Mouse (Mus musculus): ENCODE data around the gene Zbtb32. TPM values are rescaled to one million over a fixed set of nuclear protein-coding genes. Genes with fewer than 3 reads are reported as not detected.

Zbtb32 gene
- total and polyA plus RNA-seq, 3 experiments = 20.1 to 32.8 TPM; not detected in 1

- Histone ChIP-seq H3K4me3 (ENCODE audit: control insufficient read depth in 1 of 2, insufficient read depth in 1 of 2, low read depth in 2 of 2, low read length in 2 of 2) (no peak overlapping the region), H3K9me3 (replicated peaks; ENCODE audit: insufficient read depth, low read length) (no peaks in the 10 kb centered on the region), H3K27ac (ENCODE audit: control insufficient read depth, low read depth, low read length) (peak overlapping the region; percentile 19; the same call in 1 of the 2 replicates), H3K79me2 (ENCODE audit: control insufficient read depth, insufficient read depth, low read length, poor library complexity) (no peaks in the 10 kb centered on the region), H3K36me3 (ENCODE audit: control insufficient read depth in 1 of 2, insufficient read depth in 2 of 2, low read length in 2 of 2) (peaks cover 4 to 10% of the 10 kb centered on the region in 2 experiments), H3K27me3 (ENCODE audit: control insufficient read depth in 1 of 2, insufficient read depth in 2 of 2, low read length in 2 of 2) (no peaks in the 10 kb centered on the region), H3K4me1 (ENCODE audit: control insufficient read depth in 1 of 2, insufficient read depth in 2 of 2, low read length in 2 of 2) (peaks cover 0 to 3% of the 10 kb centered on the region in 2 experiments; a peak in 2 of 4 replicates), H3K9ac (ENCODE audit: control insufficient read depth, low read depth, low read length, poor library complexity, severe bottlenecking) (no peak overlapping the region)
- TF ChIP-seq MAZ (IDR thresholded peaks at IDR 0.05; ENCODE audit: low read depth, low read length) = no peak
- peak; percentile 45; the same call in 1 of the 2 replicates for TF ChIP-seq GATA1 (IDR thresholded peaks at IDR 0.05; ENCODE audit: low read depth, low read length)
- TF ChIP-seq MEF2A (IDR thresholded peaks at IDR 0.05; ENCODE audit: extremely low read depth, insufficient replicate concordance, low read depth, low read length, poor library complexity, severe bottlenecking) = no peak
- TF ChIP-seq JUND (IDR thresholded peaks at IDR 0.05; ENCODE audit: low read depth, low read length) = no peak
- DNase-seq (ENCODE audit: low read depth, low spot score) = peak; percentile 75
These were observed 16.5 kb upstream of the Zbtb32 start for GRCm38 (mm10) chr7:30615049-30615760.

DNA sequence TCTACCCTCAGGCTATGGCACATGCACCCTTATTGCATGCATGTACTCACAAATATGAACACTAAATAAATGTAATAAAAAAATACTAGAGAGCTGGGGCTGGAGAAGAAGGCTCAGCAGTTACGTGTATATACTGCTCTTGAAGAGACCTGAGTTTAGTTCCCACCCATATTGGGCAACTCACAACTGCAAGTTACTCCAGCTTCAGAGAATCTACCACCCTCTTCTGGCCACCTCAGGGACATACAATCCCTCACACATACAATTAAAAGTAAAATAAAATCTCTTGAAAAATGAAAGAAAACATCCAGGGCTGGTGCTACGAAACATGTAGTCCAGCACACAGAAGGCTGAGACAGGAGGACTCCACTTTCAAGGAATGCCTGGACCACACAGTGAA is 15.7 kb upstream of the Zbtb32 start:
- Histone ChIP-seq H3K9ac (ENCODE audit: control insufficient read depth, low read depth, low read length, poor library complexity, severe bottlenecking) (no peak overlapping the region), H3K27me3 (ENCODE audit: control insufficient read depth in 1 of 2, insufficient read depth in 2 of 2, low read length in 2 of 2) (no peaks in the 10 kb centered on the region), H3K4me1 (ENCODE audit: control insufficient read depth in 1 of 2, insufficient read depth in 2 of 2, low read length in 2 of 2) (peaks cover 0 to 3% of the 10 kb centered on the region in 2 experiments; a peak in 2 of 4 replicates), H3K27ac (ENCODE audit: control insufficient read depth, low read depth, low read length) (no peak overlapping the region), H3K4me3 (ENCODE audit: control insufficient read depth in 1 of 2, insufficient read depth in 1 of 2, low read depth in 2 of 2, low read length in 2 of 2) (no peak overlapping the region), H3K79me2 (ENCODE audit: control insufficient read depth, insufficient read depth, low read length, poor library complexity) (no peaks in the 10 kb centered on the region), H3K9me3 (replicated peaks; ENCODE audit: insufficient read depth, low read length) (no peaks in the 10 kb centered on the region), H3K36me3 (ENCODE audit: control insufficient read depth in 1 of 2, insufficient read depth in 2 of 2, low read length in 2 of 2) (peaks cover 4 to 9% of the 10 kb centered on the region in 2 experiments)
- peak; percentile 79 for DNase-seq (ENCODE audit: low read depth, low spot score)
- TF ChIP-seq USF1 (IDR thresholded peaks at IDR 0.05; ENCODE audit: low read depth, low read length) = no peak
- no peak for TF ChIP-seq TCF12 (IDR thresholded peaks at IDR 0.05; ENCODE audit: low read depth, low read length)
- peak; percentile 6 to 60 (median 18); a peak in 4 of 6 replicates for TF ChIP-seq CTCF (IDR thresholded peaks at IDR 0.05 in 2 of 3, conservative IDR thresholded peaks at IDR 0.05 in 1 of 3; ENCODE audit: control insufficient read depth in 1 of 3, insufficient read depth in 1 of 3, low read depth in 2 of 3, low read length in 3 of 3, poor library complexity in 1 of 3, severe bottlenecking in 1 of 3)
- no peak for TF ChIP-seq NRF1 (IDR thresholded peaks at IDR 0.05; ENCODE audit: insufficient read depth, low read depth, low read length, poor library complexity, severe bottlenecking)
- TF ChIP-seq MAZ (IDR thresholded peaks at IDR 0.05; ENCODE audit: low read depth, low read length) = no peak
- TF ChIP-seq HCFC1 (IDR thresholded peaks at IDR 0.05; ENCODE audit: low read depth, low read length) = 0 out of 2 replicates have a peak, but pooled peaks have one; percentile 35
- TF ChIP-seq POLR2AphosphoS2 (IDR thresholded peaks at IDR 0.05; ENCODE audit: low read length) = no peak
- peak; percentile 18; the same call in 1 of the 2 replicates for TF ChIP-seq ZC3H11A (IDR thresholded peaks at IDR 0.05; ENCODE audit: low read depth, low read length)
- no peak for TF ChIP-seq TAL1 (IDR thresholded peaks at IDR 0.05; ENCODE audit: low read length)
- peak; percentile 44 for TF ChIP-seq RAD21 (IDR thresholded peaks at IDR 0.05; ENCODE audit: low read depth, low read length)
- no peak for TF ChIP-seq RCOR1 (IDR thresholded peaks at IDR 0.05; ENCODE audit: low read depth, low read length)
- no peak for TF ChIP-seq UBTF (IDR thresholded peaks at IDR 0.05; ENCODE audit: borderline replicate concordance, insufficient read depth, low read depth, low read length)
- no peak for TF ChIP-seq BHLHE40 (IDR thresholded peaks at IDR 0.05; ENCODE audit: borderline replicate concordance, low read depth, low read length)
- TF ChIP-seq E2F4 (IDR thresholded peaks at IDR 0.05; ENCODE audit: borderline replicate concordance, low read depth, low read length) = no peak
- TF ChIP-seq MYC (IDR thresholded peaks at IDR 0.05; ENCODE audit: low read depth, low read length) = no peak
- peak; percentile 51 for TF ChIP-seq SMC3 (IDR thresholded peaks at IDR 0.05; ENCODE audit: low read depth, low read length)
- no peak for TF ChIP-seq ZMIZ1 (IDR thresholded peaks at IDR 0.05; ENCODE audit: low read depth, low read length)
- no peak for TF ChIP-seq KAT2A (conservative IDR thresholded peaks at IDR 0.05; ENCODE audit: low read depth, low read length)
- no peak for TF ChIP-seq MYB (IDR thresholded peaks at IDR 0.05; ENCODE audit: low read depth, low read length)
- TF ChIP-seq ETS1 (IDR thresholded peaks at IDR 0.05; ENCODE audit: low read depth, low read length) = no peak
- TF ChIP-seq CHD1 (IDR thresholded peaks at IDR 0.05; ENCODE audit: low read depth, low read length) = no peak
- TF ChIP-seq POLR2AphosphoS5 (IDR thresholded peaks at IDR 0.05; ENCODE audit: borderline replicate concordance, low read depth, low read length) = no peak
